Mouse (Mus musculus): Measurements from ENCODE around the gene Olfr1055.
"Not testable (repeated sequence)": the region's sequence is repeated elsewhere in the genome, so short reads cannot be mapped to it uniquely, and the experiment has no call there.

GRCm38 (mm10) chr2:86351751-86352150, 1.7 kb upstream of the Olfr1055 start:
- TF ChIP-seq TAL1, GATA1 (IDR thresholded peaks at IDR 0.05; ENCODE audit: low read length): not testable (repeated sequence)

Measured in erythroblast, embryonic 14.5 days (primary cell).